Mouse (Mus musculus) heart, embryonic 16.5 days (tissue): ENCODE measurements around the gene Fgf14. TPM values are rescaled to one million over a fixed set of nuclear protein-coding genes. Genes with fewer than 3 reads are reported as not detected.

Experiments
- ATAC-seq: fragments of 200-750 bp; cut with Nextera tagmentation; replicated peaks from 2 replicates; pipeline ENCODE4 v1.8.0; 2017; ENCODE audit warnings: moderate number of reproducible peaks; ENCODE audit not compliant: insufficient read depth, low FRiP score; ENCODE audit errors: extremely low read depth
- H3K27ac ChIP-seq: fragments of 300-500 bp; sonication (generic); 2 replicates; pipeline ENCODE4 v1.5.1; 2014; ENCODE audit warnings: mild to moderate bottlenecking, low read length, control low read depth, moderate library complexity
- H3K27me3 ChIP-seq: fragments of 300-500 bp; sonication (generic); 2 replicates; pipeline ENCODE4 v1.6.1; 2014; ENCODE audit warnings: low read length, mixed read lengths; ENCODE audit not compliant: control insufficient read depth, insufficient read depth
- H3K36me3 ChIP-seq: fragments of 300-500 bp; sonication (generic); 2 replicates; pipeline ENCODE4 v1.6.1; 2014; ENCODE audit not compliant: control insufficient read depth, insufficient read depth
- H3K4me1 ChIP-seq: fragments of 300-500 bp; sonication (generic); 2 replicates; pipeline ENCODE4 v1.6.1; 2014; ENCODE audit warnings: low read length, mixed read lengths; ENCODE audit not compliant: control insufficient read depth, insufficient read depth
- H3K4me2 ChIP-seq: fragments of 300-500 bp; sonication (generic); 2 replicates; pipeline ENCODE4 v1.6.1; 2014; ENCODE audit warnings: low read depth, mild to moderate bottlenecking, control low read depth, low read length
- H3K4me3 ChIP-seq: fragments of 300-500 bp; sonication (generic); 2 replicates; pipeline ENCODE4 v1.5.1; 2014; ENCODE audit warnings: mild to moderate bottlenecking, control low read depth, low read length
- H3K9ac ChIP-seq: fragments of 300-500 bp; sonication (generic); 2 replicates; pipeline ENCODE4 v1.6.1; 2014; ENCODE audit warnings: low read length, control low read depth
- H3K9me3 ChIP-seq: fragments of 300-500 bp; sonication (generic); replicated peaks from 2 replicates; pipeline ENCODE4 v1.6.1; 2016; ENCODE audit warnings: low read length; ENCODE audit not compliant: control insufficient read depth
- WGBS: fragments of 180-500 bp; shearing (Covaris S2); extraction: QIAGEN DNeasy Blood & Tissue Kit; methylation state at CpG from one replicate; pipeline ENCODE4 v1.1.7; 2014; 5-methylcytosine and 5-hydroxymethylcytosine counted together
- polyA plus RNA-seq: library from polyadenylated mRNA; unstranded; fragments of >200 nt; fragmentation: Nextera tagmentation; extraction: Ambion mirVana; gene quantifications from 2 replicates; pipeline ENCODE4 v1.2.1, GENCODE M21; 2015

Fgf14 gene
- polyA plus RNA-seq, 1 experiment from 2014 or later = 6.8 TPM

GRCm38 (mm10) chr14:124532051-124532450, 144.9 kb downstream of the Fgf14 start:
- H3K4me1 ChIP-seq = no peaks in the 10 kb centered on the region
- WGBS = 56% methylated on average over 1 of the region's 1 CpGs

GRCm38 (mm10) chr14:124512009-124512408, 164.9 kb downstream of the Fgf14 start:
- ATAC-seq = no peak
- no peak overlapping the region for H3K27ac ChIP-seq

More at GRCm38 (mm10) chr14:124532051-124532450, 144.9 kb downstream of the Fgf14 start:
- no peaks in the 10 kb centered on the region for H3K27me3 ChIP-seq
- ATAC-seq = no peak
- no peak overlapping the region for H3K9ac ChIP-seq
- no peak overlapping the region for H3K4me2 ChIP-seq
- no peak overlapping the region for H3K4me3 ChIP-seq
- no peaks in the 10 kb centered on the region for H3K36me3 ChIP-seq
- no peaks in the 10 kb centered on the region for H3K9me3 ChIP-seq
- no peak overlapping the region for H3K27ac ChIP-seq

DNA sequence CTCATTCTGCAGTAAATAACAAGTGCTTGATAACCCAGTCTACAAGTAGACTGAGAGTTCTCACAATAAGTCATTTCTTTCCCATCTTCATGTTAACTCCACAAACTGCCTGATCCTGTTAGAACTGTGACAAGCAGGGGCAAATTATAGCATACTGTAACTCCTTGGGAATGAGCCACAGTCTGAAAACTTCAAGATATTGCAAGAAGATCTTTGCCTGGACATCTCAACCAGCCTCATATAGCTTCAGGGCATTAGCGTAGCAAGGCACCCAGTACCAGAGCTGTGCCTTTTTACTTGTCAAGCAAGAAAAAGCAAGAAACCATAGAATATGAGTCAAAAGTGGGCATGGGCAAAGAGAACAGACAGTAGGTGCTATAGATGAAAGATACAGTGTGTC, 188.0 kb downstream of the Fgf14 start:
- Histone ChIP-seq H3K9me3 (no peaks in the 10 kb centered on the region), H3K27me3 (no peaks in the 10 kb centered on the region), H3K4me1 (no peaks in the 10 kb centered on the region), H3K4me2 (no peak overlapping the region), H3K36me3 (no peaks in the 10 kb centered on the region), H3K27ac (no peak overlapping the region), H3K9ac (no peak overlapping the region), H3K4me3 (no peak overlapping the region)
- 98% methylated on average over 1 of the region's 1 CpGs for WGBS
- ATAC-seq = no peak

More at GRCm38 (mm10) chr14:124512009-124512408, 164.9 kb downstream of the Fgf14 start:
- H3K4me1 ChIP-seq = no peaks in the 10 kb centered on the region
- H3K9me3 ChIP-seq = no peaks in the 10 kb centered on the region
- WGBS = 76% methylated on average over 1 of the region's 1 CpGs
- H3K4me3 ChIP-seq = no peak overlapping the region
- no peak overlapping the region for H3K4me2 ChIP-seq
- no peak overlapping the region for H3K9ac ChIP-seq
- no peaks in the 10 kb centered on the region for H3K36me3 ChIP-seq
- no peaks in the 10 kb centered on the region for H3K27me3 ChIP-seq

- H3K9ac ChIP-seq = no peak overlapping the region
- no peaks in the 10 kb centered on the region for H3K36me3 ChIP-seq
- H3K27ac ChIP-seq = no peak overlapping the region
- WGBS = 74% methylated on average over 1 of the region's 1 CpGs
- H3K4me1 ChIP-seq = no peaks in the 10 kb centered on the region
- no peaks in the 10 kb centered on the region for H3K27me3 ChIP-seq
- no peak for ATAC-seq
- H3K4me2 ChIP-seq = no peak overlapping the region
- no peak overlapping the region for H3K4me3 ChIP-seq
- H3K9me3 ChIP-seq = no peaks in the 10 kb centered on the region
Measured at GRCm38 (mm10) chr14:124485261-124485660, 191.7 kb downstream of the Fgf14 start.

- Histone ChIP-seq H3K4me1 (no peaks in the 10 kb centered on the region), H3K9me3 (no peaks in the 10 kb centered on the region), H3K9ac (no peak overlapping the region), H3K27me3 (no peaks in the 10 kb centered on the region), H3K4me2 (no peak overlapping the region), H3K4me3 (no peak overlapping the region), H3K27ac (no peak overlapping the region), H3K36me3 (no peaks in the 10 kb centered on the region)
- WGBS = 61% methylated on average over 2 of the region's 2 CpGs
- no peak for ATAC-seq
Measured at GRCm38 (mm10) chr14:124474066-124474667, 202.8 kb downstream of the Fgf14 start.

GRCm38 (mm10) chr14:124470909-124471308, 206.0 kb downstream of the Fgf14 start:
- Histone ChIP-seq H3K4me1 (no peaks in the 10 kb centered on the region), H3K9ac (no peak overlapping the region), H3K4me3 (no peak overlapping the region), H3K36me3 (no peaks in the 10 kb centered on the region), H3K27me3 (no peaks in the 10 kb centered on the region), H3K27ac (no peak overlapping the region), H3K4me2 (no peak overlapping the region), H3K9me3 (no peaks in the 10 kb centered on the region)
- 62% methylated on average over 2 of the region's 2 CpGs for WGBS
- ATAC-seq = no peak

DNA sequence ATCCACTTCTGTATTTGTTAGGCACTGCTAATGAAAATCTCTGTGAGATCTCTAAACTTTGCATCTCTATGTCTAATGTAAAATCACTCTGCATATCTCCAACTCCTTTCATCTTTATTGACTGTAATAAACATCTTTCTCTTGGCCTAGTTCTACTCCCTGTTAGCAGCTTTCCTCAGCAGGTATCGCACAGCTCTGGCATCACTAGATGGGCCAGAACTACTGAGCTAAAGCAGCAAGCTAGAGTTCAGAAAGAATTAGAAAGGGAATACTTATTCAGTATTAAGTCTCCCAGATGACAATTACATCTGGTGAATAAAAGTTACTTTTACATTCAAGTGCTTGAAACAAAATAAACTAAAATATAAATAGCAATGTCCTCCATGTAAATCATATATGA, 221.8 kb downstream of the Fgf14 start:
- WGBS = 90% methylated on average over 1 of the region's 1 CpGs
- H3K9me3 ChIP-seq = no peaks in the 10 kb centered on the region
- H3K4me1 ChIP-seq = no peaks in the 10 kb centered on the region
- no peak overlapping the region for H3K4me2 ChIP-seq
- H3K36me3 ChIP-seq = no peaks in the 10 kb centered on the region
- no peak for ATAC-seq
- no peak overlapping the region for H3K4me3 ChIP-seq
- no peak overlapping the region for H3K9ac ChIP-seq
- no peaks in the 10 kb centered on the region for H3K27me3 ChIP-seq
- no peak overlapping the region for H3K27ac ChIP-seq

DNA sequence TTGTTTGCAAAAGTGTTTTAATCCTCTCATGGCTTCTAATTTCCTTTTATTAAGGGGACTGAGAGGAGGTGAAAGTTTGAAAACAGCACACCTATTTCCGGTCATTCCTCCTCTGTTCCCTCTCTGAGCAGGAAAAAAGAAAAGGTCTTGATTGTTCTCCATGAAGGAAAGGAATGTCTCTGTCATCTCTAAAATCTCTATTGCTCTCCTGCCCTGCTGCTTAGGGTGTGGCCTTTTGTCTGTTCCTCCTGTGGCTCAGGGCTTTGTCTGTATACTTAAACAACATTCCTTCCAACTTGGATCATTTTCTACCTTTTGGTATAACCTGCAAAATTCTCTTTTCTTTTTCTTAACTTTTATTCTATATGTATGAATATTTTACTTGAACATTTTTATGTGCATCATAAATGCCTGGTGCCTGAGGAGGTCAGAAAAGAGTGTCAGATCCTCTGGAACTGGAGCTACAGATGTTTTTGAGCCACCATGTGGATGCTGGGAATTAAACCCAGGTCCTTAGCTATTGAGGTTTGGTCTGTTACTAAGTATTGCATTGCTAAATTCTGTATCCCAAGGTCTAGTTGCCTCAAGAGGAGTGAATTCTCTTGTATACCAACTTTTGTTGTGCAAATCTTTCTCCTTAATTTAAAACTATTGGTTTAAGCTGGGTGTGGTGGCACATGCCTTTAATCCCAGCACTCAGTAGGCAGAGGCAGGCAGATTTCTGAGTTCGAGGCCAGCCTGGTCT, 230.7 kb downstream of the Fgf14 start:
- Histone ChIP-seq H3K4me1 (no peaks in the 10 kb centered on the region), H3K27me3 (no peaks in the 10 kb centered on the region), H3K4me3 (no peak overlapping the region), H3K4me2 (no peak overlapping the region), H3K9ac (no peak overlapping the region), H3K36me3 (no peaks in the 10 kb centered on the region), H3K9me3 (no peaks in the 10 kb centered on the region), H3K27ac (no peak overlapping the region)
- no peak for ATAC-seq
- 71% methylated on average over 2 of the region's 2 CpGs for WGBS

GRCm38 (mm10) chr14:124444831-124445230, 232.1 kb downstream of the Fgf14 start:
- H3K9ac ChIP-seq = no peak overlapping the region
- no peak overlapping the region for H3K4me3 ChIP-seq
- no peaks in the 10 kb centered on the region for H3K9me3 ChIP-seq
- no peak overlapping the region for H3K27ac ChIP-seq
- ATAC-seq = no peak
- no peaks in the 10 kb centered on the region for H3K4me1 ChIP-seq
- no peaks in the 10 kb centered on the region for H3K36me3 ChIP-seq
- H3K27me3 ChIP-seq = no peaks in the 10 kb centered on the region
- no peak overlapping the region for H3K4me2 ChIP-seq
